Mouse (Mus musculus) bone marrow, adult 2 months (tissue): Measurements from ENCODE around the gene Gga2.

Experiments
- CTCF ChIP-seq: fragments of 200-500 bp; IDR thresholded peaks from 2 replicates; pipeline ENCODE4 v1.5.1; 2011; ENCODE audit warnings: low read length, control low read depth; ENCODE audit not compliant: control insufficient read depth, insufficient read depth
- POLR2A ChIP-seq: fragments of 200-500 bp; IDR thresholded peaks from 2 replicates; pipeline ENCODE4 v1.6.1; 2011; ENCODE audit warnings: low read depth, mild to moderate bottlenecking, control low read depth, low read length, borderline replicate concordance; ENCODE audit not compliant: control insufficient read depth

GRCm38 (mm10) chr7:122045181-122045634 is 24.2 kb upstream of the Gga2 start:
- TF ChIP-seq CTCF = no peak
- no peak for TF ChIP-seq POLR2A
